Comparison of ENCODE assay signal across 8 mouse cellular contexts in genomic region chr5:145069707-145070106, GRCm38 (mm10). TPM values are rescaled to one million over a fixed set of nuclear protein-coding genes. Genes with fewer than 3 reads are reported as not detected.
DNase-seq lines count a peak whose midpoint lies in the region; ATAC-seq and TF ChIP-seq lines count a peak whose summit lies in the region.

No protein-coding gene starts in this region.

- no peak overlapping the region for H3K9ac ChIP-seq in intestine, postnatal 0 days (ENCODE audit: low read depth, low read length)
- no peak overlapping the region for H3K9ac ChIP-seq in neural tube, embryonic 14.5 days (replicated peaks; ENCODE audit: low read depth, low read length)

- H3K4me3 ChIP-seq in intestine, postnatal 0 days (ENCODE audit: low read depth, low read length), result no peak overlapping the region
- H3K4me3 ChIP-seq in limb, embryonic 10.5 days, result no peak overlapping the region
- H3K4me3 ChIP-seq in neural tube, embryonic 14.5 days (ENCODE audit: low read depth, low read length), result no peak overlapping the region
- no peak overlapping the region for H3K4me3 ChIP-seq in testis, adult 2 months (ENCODE audit: control insufficient read depth, low read depth, low read length)

- peak; percentile 77 for DNase-seq in urinary bladder, postnatal 14 days (ENCODE audit: low spot score)
- no peak for DNase-seq in urinary bladder, adult 2 months (ENCODE audit: low spot score)
- DNase-seq in cerebellum, adult 9-11 months, result peak; percentile 39
- peak; percentile 51 to 80 for DNase-seq in frontal cortex, postnatal 25 days (ENCODE audit: low spot score in 2 of 2)
- peak; percentile 78 for DNase-seq in limb, embryonic 10.5 days (ENCODE audit: low spot score)

- H3K9me3 ChIP-seq in intestine, postnatal 0 days (ENCODE audit: control insufficient read depth), result no peaks in the 10 kb centered on the region
- H3K9me3 ChIP-seq in limb, embryonic 10.5 days (replicated peaks), result no peaks in the 10 kb centered on the region
- H3K9me3 ChIP-seq in neural tube, embryonic 14.5 days (ENCODE audit: control insufficient read depth, low read length), result no peaks in the 10 kb centered on the region

- 1% methylated on average over 5 of the region's 5 CpGs for WGBS in intestine, postnatal 0 days
- under 1% methylated on average over 5 of the region's 5 CpGs for WGBS in limb, embryonic 10.5 days
- WGBS in neural tube, embryonic 14.5 days, result 3% methylated on average over 5 of the region's 5 CpGs

- H3K27me3 ChIP-seq in intestine, postnatal 0 days (replicated peaks; ENCODE audit: control insufficient read depth, insufficient read depth, low read length), result no peaks in the 10 kb centered on the region
- no peaks in the 10 kb centered on the region for H3K27me3 ChIP-seq in limb, embryonic 10.5 days (ENCODE audit: low read depth, poor library complexity, severe bottlenecking)
- no peaks in the 10 kb centered on the region for H3K27me3 ChIP-seq in neural tube, embryonic 14.5 days (ENCODE audit: control insufficient read depth, insufficient read depth, low read length)
- H3K27me3 ChIP-seq in testis, adult 2 months (ENCODE audit: control insufficient read depth, insufficient read depth, low read length), result no peaks in the 10 kb centered on the region

- no peaks in the 10 kb centered on the region for H3K36me3 ChIP-seq in intestine, postnatal 0 days (ENCODE audit: control insufficient read depth, insufficient read depth)
- H3K36me3 ChIP-seq in limb, embryonic 10.5 days, result no peaks in the 10 kb centered on the region
- H3K36me3 ChIP-seq in neural tube, embryonic 14.5 days (ENCODE audit: control insufficient read depth, insufficient read depth, low read length), result no peaks in the 10 kb centered on the region
- H3K36me3 ChIP-seq in testis, adult 2 months (ENCODE audit: control insufficient read depth, insufficient read depth, low read length), result no peaks in the 10 kb centered on the region

- H3K4me2 ChIP-seq in intestine, postnatal 0 days (replicated peaks; ENCODE audit: low read depth), result no peak overlapping the region
- H3K4me2 ChIP-seq in neural tube, embryonic 14.5 days (ENCODE audit: low read depth, low read length), result no peak overlapping the region

- H3K27ac ChIP-seq in intestine, postnatal 0 days (ENCODE audit: low read depth, low read length), result no peak overlapping the region
- no peak overlapping the region for H3K27ac ChIP-seq in limb, embryonic 10.5 days
- no peak overlapping the region for H3K27ac ChIP-seq in neural tube, embryonic 14.5 days (ENCODE audit: low read depth, low read length)
- no peak overlapping the region for H3K27ac ChIP-seq in testis, adult 2 months (ENCODE audit: control insufficient read depth, insufficient read depth, low read depth, low read length)

- ATAC-seq in intestine, postnatal 0 days, result no peak
- peak; percentile 60; the same call in 1 of the 2 replicates for ATAC-seq in neural tube, embryonic 14.5 days (ENCODE audit: low read depth)

- no peaks in the 10 kb centered on the region for H3K4me1 ChIP-seq in intestine, postnatal 0 days (replicated peaks; ENCODE audit: control insufficient read depth, insufficient read depth, low read length)
- H3K4me1 ChIP-seq in limb, embryonic 10.5 days, result no peaks in the 10 kb centered on the region
- H3K4me1 ChIP-seq in neural tube, embryonic 14.5 days (ENCODE audit: control insufficient read depth, insufficient read depth, low read length), result no peaks in the 10 kb centered on the region
- no peaks in the 10 kb centered on the region for H3K4me1 ChIP-seq in testis, adult 2 months (ENCODE audit: control insufficient read depth, insufficient read depth, low read length)

- TF ChIP-seq CTCF in intestine, postnatal 0 days (IDR thresholded peaks at IDR 0.05; ENCODE audit: low read depth), result peak; percentile 88
- peak; percentile 69; the same call in 1 of the 2 replicates for TF ChIP-seq CTCF in testis, adult 2 months (IDR thresholded peaks at IDR 0.05; ENCODE audit: control insufficient read depth, insufficient read depth, insufficient replicate concordance, low read depth, low read length)

- no peak for TF ChIP-seq POLR2A in testis, adult 2 months (IDR thresholded peaks at IDR 0.05; ENCODE audit: control insufficient read depth, low read depth, low read length)

RNA-seq across cellular contexts. Expression of gene Arpc1a, which starts 13.9 kb away (rescaled TPM):
- 284 and 341 TPM in 2 replicates for polyA plus RNA-seq in urinary bladder, adult 2 months (2012; rRNA removed)
- 122 and 130 TPM in 2 replicates for polyA plus RNA-seq in intestine, postnatal 0 days (2015; fragmentation: Nextera tagmentation; extraction: Ambion mirVana)
- 111 and 125 TPM in 2 replicates for polyA plus RNA-seq in limb, embryonic 10.5 days (2016; fragmentation: Nextera tagmentation; extraction: Ambion mirVana)
- polyA plus RNA-seq in neural tube, embryonic 14.5 days (2014; fragmentation: Nextera tagmentation; extraction: Ambion mirVana), result 243 and 254 TPM in 2 replicates
- 147 and 153 TPM in 2 replicates for polyA plus RNA-seq in testis, adult 2 months (2012; rRNA removed)

RNA-seq across cellular contexts. Expression of gene Kpna7, which starts 14.1 kb away (rescaled TPM):
- polyA plus RNA-seq in urinary bladder, adult 2 months (2012; rRNA removed), result not detected in 2 replicates
- polyA plus RNA-seq in intestine, postnatal 0 days (2015; fragmentation: Nextera tagmentation; extraction: Ambion mirVana), result 0.08 and 0.13 TPM in 2 replicates
- polyA plus RNA-seq in limb, embryonic 10.5 days (2016; fragmentation: Nextera tagmentation; extraction: Ambion mirVana), result not detected in 2 replicates
- polyA plus RNA-seq in neural tube, embryonic 14.5 days (2014; fragmentation: Nextera tagmentation; extraction: Ambion mirVana), result not detected in 2 replicates
- 4.0 and 4.4 TPM in 2 replicates for polyA plus RNA-seq in testis, adult 2 months (2012; rRNA removed)

RNA-seq across cellular contexts. Expression of gene 1700018F24Rik, which starts 26.9 kb away (rescaled TPM):
- polyA plus RNA-seq in urinary bladder, adult 2 months (2012; rRNA removed), result not detected in 2 replicates
- not detected in 2 replicates for polyA plus RNA-seq in intestine, postnatal 0 days (2015; fragmentation: Nextera tagmentation; extraction: Ambion mirVana)
- polyA plus RNA-seq in limb, embryonic 10.5 days (2016; fragmentation: Nextera tagmentation; extraction: Ambion mirVana), result not detected in 2 replicates
- polyA plus RNA-seq in neural tube, embryonic 14.5 days (2014; fragmentation: Nextera tagmentation; extraction: Ambion mirVana), result not detected in 2 replicates
- 130 and 143 TPM in 2 replicates for polyA plus RNA-seq in testis, adult 2 months (2012; rRNA removed)

RNA-seq across cellular contexts. Expression of gene Gm4871, which starts 37.2 kb away (rescaled TPM):
- polyA plus RNA-seq in urinary bladder, adult 2 months (2012; rRNA removed), result not detected in 2 replicates
- not detected in 2 replicates for polyA plus RNA-seq in intestine, postnatal 0 days (2015; fragmentation: Nextera tagmentation; extraction: Ambion mirVana)
- not detected in 2 replicates for polyA plus RNA-seq in limb, embryonic 10.5 days (2016; fragmentation: Nextera tagmentation; extraction: Ambion mirVana)
- not detected in 2 replicates for polyA plus RNA-seq in neural tube, embryonic 14.5 days (2014; fragmentation: Nextera tagmentation; extraction: Ambion mirVana)
- 90.9 and 99.6 TPM in 2 replicates for polyA plus RNA-seq in testis, adult 2 months (2012; rRNA removed)

RNA-seq across cellular contexts. Expression of gene Arpc1b, which starts 44.3 kb away (rescaled TPM):
- polyA plus RNA-seq in urinary bladder, adult 2 months (2012; rRNA removed), result 410 and 483 TPM in 2 replicates
- polyA plus RNA-seq in intestine, postnatal 0 days (2015; fragmentation: Nextera tagmentation; extraction: Ambion mirVana), result 573 and 610 TPM in 2 replicates
- polyA plus RNA-seq in limb, embryonic 10.5 days (2016; fragmentation: Nextera tagmentation; extraction: Ambion mirVana), result 148 and 161 TPM in 2 replicates
- polyA plus RNA-seq in neural tube, embryonic 14.5 days (2014; fragmentation: Nextera tagmentation; extraction: Ambion mirVana), result 14.1 and 41.7 TPM in 2 replicates
- polyA plus RNA-seq in testis, adult 2 months (2012; rRNA removed), result 65.6 and 71.7 TPM in 2 replicates

Comparison
In these comparisons a context has a peak if more than half of its experiments do, and no peak if none do; other contexts are left out.
1. RNA of gene 1700018F24Rik, which starts 26.9 kb away (polyA plus RNA-seq): 130 to 143 TPM in testis, adult 2 months; not detected in urinary bladder, adult 2 months, not detected in intestine, postnatal 0 days, not detected in limb, embryonic 10.5 days and not detected in neural tube, embryonic 14.5 days; every median in the first group is over 100 times any median in the second.